ENCODE assay signal across 8 mouse cellular contexts in genomic region chr6:3340928-3341327, GRCm38 (mm10). TPM values are rescaled to one million over a fixed set of nuclear protein-coding genes. Genes with fewer than 3 reads are reported as not detected.
DNase-seq lines count a peak whose midpoint lies in the region; ATAC-seq and TF ChIP-seq lines count a peak whose summit lies in the region.
"Not testable (repeated sequence)": the region's sequence is repeated elsewhere in the genome, so short reads cannot be mapped to it uniquely, and the experiment has no call there.

No protein-coding gene starts in this region.

- H3K4me3 ChIP-seq in forebrain, embryonic 10.5 days, result peak overlapping the region; percentile 35; the same call in 1 of the 2 replicates
- peak overlapping the region; percentile 8 to 25 for H3K4me3 ChIP-seq in heart, embryonic 14.5 days (ENCODE audit: control insufficient read depth in 1 of 2, insufficient read depth in 1 of 2, low read depth in 1 of 2, low read length in 2 of 2)
- peak overlapping the region; percentile 26 for H3K4me3 ChIP-seq in intestine, embryonic 15.5 days (replicated peaks)
- H3K4me3 ChIP-seq in limb, embryonic 13.5 days, result peak overlapping the region; percentile 28
- H3K4me3 ChIP-seq in lung, embryonic 16.5 days (ENCODE audit: low read length), result peak overlapping the region; percentile 43
- peak overlapping the region; percentile 25; the same call in 1 of the 2 replicates for H3K4me3 ChIP-seq in midbrain, postnatal 0 days (ENCODE audit: low read depth, low read length)
- peak overlapping the region; percentile 35 for H3K4me3 ChIP-seq in stomach, embryonic 16.5 days (replicated peaks; ENCODE audit: low read length)

- not testable (repeated sequence) for H3K4me1 ChIP-seq in forebrain, embryonic 10.5 days; heart, embryonic 14.5 days (ENCODE audit: control insufficient read depth in 2 of 2, insufficient read depth in 2 of 2, low read length in 2 of 2); intestine, embryonic 15.5 days (replicated peaks); limb, embryonic 13.5 days; lung, embryonic 16.5 days (replicated peaks; ENCODE audit: control insufficient read depth, insufficient read depth, low read length); midbrain, postnatal 0 days (ENCODE audit: insufficient read depth, low read length); stomach, embryonic 16.5 days (ENCODE audit: control insufficient read depth, insufficient read depth, low read length)

- TF ChIP-seq CTCF in midbrain, postnatal 0 days (IDR thresholded peaks at IDR 0.05), result not testable (repeated sequence)

- H3K27me3 ChIP-seq in forebrain, embryonic 10.5 days (ENCODE audit: poor library complexity, severe bottlenecking); heart, embryonic 14.5 days (ENCODE audit: control insufficient read depth, insufficient read depth, low read length); intestine, embryonic 15.5 days (replicated peaks); limb, embryonic 13.5 days; lung, embryonic 16.5 days (ENCODE audit: control insufficient read depth, insufficient read depth, low read depth, low read length); midbrain, postnatal 0 days (ENCODE audit: insufficient read depth, low read length); stomach, embryonic 16.5 days (ENCODE audit: control insufficient read depth, insufficient read depth, low read length): not testable (repeated sequence)

- H3K4me2 ChIP-seq in heart, embryonic 14.5 days (ENCODE audit: low read length), result peak overlapping the region; percentile 61
- H3K4me2 ChIP-seq in intestine, embryonic 15.5 days (replicated peaks), result peak overlapping the region; percentile 49
- peak overlapping the region; percentile 54 for H3K4me2 ChIP-seq in limb, embryonic 13.5 days (replicated peaks)
- peak overlapping the region; percentile 54 for H3K4me2 ChIP-seq in lung, embryonic 16.5 days (ENCODE audit: low read depth, low read length)
- peak overlapping the region; percentile 32 for H3K4me2 ChIP-seq in midbrain, postnatal 0 days (ENCODE audit: low read depth, low read length, poor library complexity, severe bottlenecking)
- peak overlapping the region; percentile 43 for H3K4me2 ChIP-seq in stomach, embryonic 16.5 days (ENCODE audit: low read depth, low read length)

- H3K9ac ChIP-seq in heart, embryonic 14.5 days (ENCODE audit: low read length), result peak overlapping the region; percentile 57
- not testable (repeated sequence) for H3K9ac ChIP-seq in intestine, embryonic 15.5 days; limb, embryonic 13.5 days; midbrain, postnatal 0 days (replicated peaks; ENCODE audit: low read length, poor library complexity, severe bottlenecking)
- H3K9ac ChIP-seq in lung, embryonic 16.5 days (ENCODE audit: low read length), result peak overlapping the region; percentile 61
- peak overlapping the region; percentile 57 for H3K9ac ChIP-seq in stomach, embryonic 16.5 days (ENCODE audit: low read length)

- peak overlapping the region; percentile 51; the same call in 1 of the 2 replicates for H3K27ac ChIP-seq in forebrain, embryonic 10.5 days
- H3K27ac ChIP-seq in heart, embryonic 14.5 days (replicated peaks in 1 of 2; ENCODE audit: control insufficient read depth in 1 of 2, insufficient read depth in 1 of 2, low read depth in 2 of 2, low read length in 2 of 2); limb, embryonic 13.5 days; midbrain, postnatal 0 days (ENCODE audit: low read depth, low read length): not testable (repeated sequence)
- H3K27ac ChIP-seq in intestine, embryonic 15.5 days, result peak overlapping the region; percentile 52; the same call in 1 of the 2 replicates
- H3K27ac ChIP-seq in lung, embryonic 16.5 days (ENCODE audit: low read length), result peak overlapping the region; percentile 80
- peak overlapping the region; percentile 70 for H3K27ac ChIP-seq in stomach, embryonic 16.5 days (ENCODE audit: low read length)

- H3K36me3 ChIP-seq in forebrain, embryonic 10.5 days (replicated peaks); heart, embryonic 14.5 days (ENCODE audit: control insufficient read depth, insufficient read depth, low read length); intestine, embryonic 15.5 days; limb, embryonic 13.5 days; lung, embryonic 16.5 days (ENCODE audit: control insufficient read depth, insufficient read depth, low read length); midbrain, postnatal 0 days (ENCODE audit: insufficient read depth, low read length); stomach, embryonic 16.5 days (ENCODE audit: control insufficient read depth, insufficient read depth, low read length): not testable (repeated sequence)

- WGBS in forebrain, embryonic 10.5 days, result 24% methylated on average over 10 of the region's 10 CpGs
- WGBS in heart, embryonic 14.5 days, result 2% methylated on average over 10 of the region's 10 CpGs
- WGBS in intestine, embryonic 15.5 days, result 14% methylated on average over 10 of the region's 10 CpGs
- WGBS in limb, embryonic 13.5 days, result 15% methylated on average over 10 of the region's 10 CpGs
- WGBS in lung, embryonic 16.5 days, result 1% methylated on average over 10 of the region's 10 CpGs
- 8% methylated on average over 10 of the region's 10 CpGs for WGBS in midbrain, postnatal 0 days
- 10% methylated on average over 10 of the region's 10 CpGs for WGBS in stomach, embryonic 16.5 days

- not testable (repeated sequence) for ATAC-seq in heart, embryonic 14.5 days (ENCODE audit: insufficient number of reproducible peaks, insufficient read depth, low FRiP score, low read depth); limb, embryonic 13.5 days (ENCODE audit: low FRiP score, low read depth)
- ATAC-seq in intestine, embryonic 15.5 days, result peak; percentile 73
- ATAC-seq in lung, embryonic 16.5 days (ENCODE audit: low read depth), result peak; percentile 56; the same call in 1 of the 2 replicates
- ATAC-seq in midbrain, postnatal 0 days (ENCODE audit: low FRiP score), result peak; percentile 56; the same call in 1 of the 2 replicates
- ATAC-seq in stomach, embryonic 16.5 days (ENCODE audit: insufficient read depth, low FRiP score), result peak; percentile 73

- not testable (repeated sequence) for H3K9me3 ChIP-seq in forebrain, embryonic 10.5 days; heart, embryonic 14.5 days (ENCODE audit: control insufficient read depth, low read length); intestine, embryonic 15.5 days; limb, embryonic 13.5 days; lung, embryonic 16.5 days (ENCODE audit: control insufficient read depth, low read length); midbrain, postnatal 0 days (ENCODE audit: low read length); stomach, embryonic 16.5 days (replicated peaks; ENCODE audit: control insufficient read depth, low read length)

- DNase-seq in adrenal gland, adult 2 months, result peak; percentile 8
- DNase-seq in forebrain, embryonic 10.5 days (ENCODE audit: extremely low spot score, low spot score), result not testable (repeated sequence)
- DNase-seq in midbrain, postnatal 0 days (ENCODE audit: low spot score), result peak; percentile 0

RNA-seq across cellular contexts. Expression of gene Samd9l, which starts 58.4 kb away (rescaled TPM):
- total RNA-seq in adrenal gland, adult 2 months (2021), result 1 to 10 TPM; 8.4 to 8.9 TPM
- polyA plus RNA-seq in adrenal gland, adult 2 months (2012; rRNA removed), result 0.04 and 0.17 TPM in 2 replicates
- 0.05 and 0.12 TPM in 2 replicates for polyA plus RNA-seq in forebrain, embryonic 10.5 days (2016; fragmentation: Nextera tagmentation; extraction: Ambion mirVana)
- 2.5 and 2.8 TPM in 2 replicates for polyA plus RNA-seq in heart, embryonic 14.5 days (2014; fragmentation: Nextera tagmentation; extraction: Ambion mirVana)
- 7.1 and 9.4 TPM in 2 replicates for polyA plus RNA-seq in intestine, embryonic 15.5 days (2015; fragmentation: Nextera tagmentation; extraction: Ambion mirVana)
- polyA plus RNA-seq in limb, embryonic 13.5 days (2015; fragmentation: Nextera tagmentation; extraction: Ambion mirVana), result 1.1 and 1.2 TPM in 2 replicates
- polyA plus RNA-seq in lung, embryonic 16.5 days (2015; fragmentation: Nextera tagmentation; extraction: Ambion mirVana), result 8.3 and 9.6 TPM in 2 replicates
- total RNA-seq in midbrain, postnatal 0 days (2014; rRNA removed), result 2.7 and 3.5 TPM in 2 replicates
- polyA plus RNA-seq in midbrain, postnatal 0 days (2015; fragmentation: Nextera tagmentation; extraction: Ambion mirVana), result 0.89 and 1.1 TPM in 2 replicates
- polyA plus RNA-seq in stomach, embryonic 16.5 days (2015; fragmentation: Nextera tagmentation; extraction: Ambion mirVana), result 16.2 and 17.9 TPM in 2 replicates
